Mouse (Mus musculus): ENCODE measurements around the gene Plscr3.
A peak's percentile ranks its signal among the peaks of the same experiment; 100 is the strongest.
"Not testable (repeated sequence)": the region's sequence is repeated elsewhere in the genome, so short reads cannot be mapped to it uniquely, and the experiment has no call there.

The Plscr3 gene

DNA sequence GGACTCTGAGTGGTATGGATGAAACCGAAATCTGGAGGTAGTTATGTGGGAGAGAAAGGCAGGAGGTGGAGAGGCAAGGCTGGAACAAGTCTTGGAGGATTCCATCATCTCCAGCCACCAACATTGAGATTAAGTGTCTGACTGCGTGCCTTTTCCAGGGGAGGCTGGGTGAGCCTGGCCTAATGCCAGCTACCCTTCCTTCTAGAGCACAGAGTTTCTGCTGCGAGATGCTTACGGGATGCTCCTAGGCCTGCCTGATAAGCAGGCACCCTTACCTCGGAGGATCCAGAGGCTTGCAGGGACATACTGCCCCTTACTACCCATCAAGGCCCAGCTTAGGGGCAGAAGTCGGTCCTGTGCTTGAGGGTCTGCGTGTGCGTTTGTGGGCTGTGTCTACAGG lies 12.6 kb upstream of the Plscr3 start:
- no peak for DNase-seq (ENCODE audit: low spot score)

DNA sequence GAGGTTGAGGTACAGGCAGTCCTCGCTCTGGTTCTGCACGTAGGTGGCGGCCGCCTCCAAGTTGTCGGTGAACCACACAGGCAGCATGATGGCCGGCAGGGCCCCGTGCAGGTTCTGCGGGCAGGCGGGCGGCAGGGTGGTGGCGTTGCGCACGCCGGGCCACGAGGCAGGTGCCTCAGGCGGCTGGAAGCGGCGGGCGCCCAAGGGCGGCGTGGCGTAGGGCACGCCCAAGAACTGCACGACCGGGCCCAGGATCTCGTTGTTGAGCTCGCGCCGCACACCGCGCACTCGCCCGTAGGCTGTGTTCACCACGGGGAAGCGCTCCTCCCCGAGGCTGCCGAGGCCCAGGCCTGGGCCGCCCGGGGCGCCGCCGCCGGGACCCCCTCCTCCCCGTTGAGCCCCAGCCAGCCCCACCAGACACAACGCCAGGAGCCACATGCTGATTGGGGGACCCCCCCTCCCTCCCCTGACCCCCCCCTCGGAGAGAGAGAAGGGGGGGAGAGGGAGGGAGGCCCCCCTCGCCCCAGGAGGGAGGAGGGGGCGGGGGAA lies 12.1 kb upstream of the Plscr3 start:
- no peak for DNase-seq (ENCODE audit: low spot score)

DNA sequence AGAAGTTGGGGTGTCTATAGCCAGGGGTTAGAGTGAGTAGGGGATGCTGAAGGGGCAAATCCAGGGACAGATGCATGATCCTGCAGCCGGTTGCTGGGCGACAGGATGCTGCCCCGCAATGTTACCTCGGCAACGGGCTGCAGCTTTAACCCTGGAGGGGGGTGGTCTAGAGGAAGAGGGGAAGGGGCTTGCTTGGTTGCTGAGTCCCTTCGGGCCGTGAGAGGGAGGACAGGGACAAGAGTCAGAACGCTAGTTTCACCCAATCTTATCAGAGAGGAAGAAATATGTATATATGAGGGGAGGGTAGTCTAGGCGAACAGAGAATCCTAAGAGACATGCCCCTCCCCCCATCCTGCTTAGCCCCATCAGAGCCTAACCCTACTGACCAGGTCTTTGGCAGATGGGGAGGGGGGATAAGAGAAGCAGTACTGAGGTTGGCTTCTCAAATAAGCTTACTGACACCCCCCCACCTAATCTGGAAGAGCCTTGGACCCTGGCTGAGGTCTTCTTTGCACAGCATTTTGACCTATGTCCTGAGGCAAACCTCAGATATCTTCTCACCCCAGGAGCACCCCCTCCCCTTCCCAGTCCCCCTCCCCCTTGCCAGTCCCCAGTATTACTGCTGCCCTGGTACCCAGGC lies 10.7 kb upstream of the Plscr3 start:
- no peak for DNase-seq (ENCODE audit: low spot score)

DNA sequence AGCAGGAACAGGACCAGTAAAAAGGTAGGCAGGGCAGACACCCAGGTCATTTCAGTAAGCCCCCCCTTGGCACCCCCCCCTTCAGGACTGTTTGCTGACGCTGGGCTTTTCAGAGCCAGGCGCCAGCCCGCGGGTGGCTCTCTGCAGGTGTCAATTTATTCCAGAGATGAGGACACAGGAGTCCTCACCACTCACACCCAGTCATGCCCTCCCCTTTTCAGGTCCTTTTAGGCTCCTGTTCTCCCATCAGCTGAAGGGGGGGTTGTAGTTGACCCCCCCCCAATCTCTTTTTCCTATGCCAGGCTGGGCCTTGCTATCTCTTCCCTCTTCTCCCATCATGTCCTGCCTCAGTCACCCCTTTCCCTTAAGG lies 10.2 kb upstream of the Plscr3 start:
- no peak for DNase-seq (ENCODE audit: low spot score)

DNA sequence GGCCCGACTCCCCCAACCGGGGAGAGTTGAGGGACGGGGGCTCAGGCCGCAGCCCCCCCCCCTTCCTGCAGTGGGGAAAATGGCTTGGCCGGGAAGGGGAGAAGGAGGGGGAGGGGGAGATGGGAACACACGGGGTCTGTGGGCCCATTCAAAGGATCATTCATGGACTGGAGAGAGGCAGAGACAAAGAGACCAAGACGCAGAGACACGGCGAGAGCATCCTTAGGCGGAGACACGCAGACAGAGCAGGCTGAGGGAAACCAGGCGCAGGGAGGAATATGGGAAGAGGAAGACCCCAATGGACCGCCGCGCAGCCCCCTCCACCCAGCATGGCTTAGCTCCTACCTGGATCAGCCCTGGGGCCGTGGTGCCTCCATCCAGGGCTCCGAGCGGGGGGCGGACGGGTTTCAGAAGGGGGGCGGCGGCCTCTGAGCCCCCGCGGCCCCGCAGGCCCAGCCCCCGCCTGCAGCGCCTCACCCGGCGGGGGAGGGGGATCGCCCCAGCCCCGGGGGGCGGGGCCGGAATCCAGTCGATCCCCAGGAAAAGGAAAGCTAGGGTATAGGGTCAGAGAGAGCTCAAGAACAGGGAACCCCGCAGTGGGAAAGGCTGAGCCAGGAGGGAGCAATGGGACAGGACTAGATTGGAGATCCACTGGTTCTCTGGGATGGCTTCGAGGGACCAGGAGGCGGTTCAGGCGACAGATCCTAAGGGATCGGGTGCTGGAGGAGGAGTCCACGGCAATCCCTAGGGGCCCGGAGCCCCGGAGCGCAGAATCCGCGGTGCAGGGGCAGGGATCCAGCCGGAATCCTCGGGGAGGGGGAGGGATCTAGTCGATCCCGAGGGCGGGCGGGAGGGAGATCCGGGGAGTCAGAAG lies 9.2 kb upstream of the Plscr3 start:
- DNase-seq (ENCODE audit: low spot score) = no peak

DNA sequence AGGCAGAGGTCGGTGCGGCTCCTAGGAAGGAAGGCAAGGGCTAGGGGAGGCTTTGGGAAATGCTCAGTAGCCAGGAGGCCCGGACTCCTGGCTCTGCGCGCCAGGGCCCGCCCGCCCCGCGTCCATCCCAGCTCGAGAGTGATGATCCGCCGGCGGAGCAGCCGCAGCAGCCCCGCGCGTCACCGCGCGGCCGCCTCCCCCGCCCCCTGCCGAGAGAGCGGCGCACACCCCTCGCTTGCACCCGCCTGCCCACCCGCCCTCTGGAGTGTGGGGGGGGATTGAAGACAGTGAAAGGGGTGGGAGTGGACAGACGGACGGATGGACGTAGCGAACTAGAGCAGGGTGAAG lies 8.6 kb upstream of the Plscr3 start, which contains the start of gene Nlgn2:
TSS of gene Nlgn2 (minus strand) at position 181 of the 348 bp plus-strand sequence.
- no peak for DNase-seq (ENCODE audit: low spot score)

DNA sequence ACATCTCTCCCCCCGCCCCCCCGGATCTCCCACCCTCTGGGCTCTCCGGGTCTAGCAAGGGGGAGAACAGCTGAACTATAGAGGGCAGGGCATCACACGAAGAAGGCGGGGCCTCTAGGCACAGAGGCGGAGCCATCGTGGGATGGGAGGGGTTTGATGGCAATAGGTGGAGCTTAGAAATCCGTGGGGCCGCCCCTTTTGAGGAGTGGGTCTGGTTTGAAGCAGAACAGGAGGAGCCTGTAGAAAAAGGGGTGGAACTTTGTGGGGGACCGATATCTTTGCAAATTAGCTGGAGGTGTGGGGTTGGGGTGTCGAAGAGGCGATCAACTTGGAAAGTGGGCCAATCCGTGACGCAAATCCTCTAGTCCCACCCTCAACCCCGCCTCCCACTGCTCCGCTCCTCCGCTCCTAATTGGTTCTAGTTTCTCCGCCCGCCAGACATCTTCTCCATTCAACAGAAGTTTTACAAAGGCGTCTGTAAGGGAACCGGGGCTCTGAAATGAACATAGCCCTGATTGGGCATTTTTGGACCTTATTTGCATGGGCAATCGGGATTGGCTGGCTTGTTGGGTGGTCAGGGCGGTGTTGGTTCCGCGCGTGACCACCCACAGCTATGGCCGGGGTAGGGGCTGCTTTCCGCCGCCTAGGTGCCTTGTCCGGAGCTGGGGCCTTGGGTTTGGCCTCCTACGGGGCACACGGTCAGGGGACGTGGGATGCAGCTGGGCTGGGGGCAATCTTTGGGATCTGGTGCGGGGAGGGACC lies 8.0 kb upstream of the Plscr3 start, which contains the start of gene Tmem256:
TSS of gene Tmem256 (plus strand) at position 563 of the 762 bp plus-strand sequence.
- DNase-seq (ENCODE audit: low spot score) = peak; percentile 98

DNA sequence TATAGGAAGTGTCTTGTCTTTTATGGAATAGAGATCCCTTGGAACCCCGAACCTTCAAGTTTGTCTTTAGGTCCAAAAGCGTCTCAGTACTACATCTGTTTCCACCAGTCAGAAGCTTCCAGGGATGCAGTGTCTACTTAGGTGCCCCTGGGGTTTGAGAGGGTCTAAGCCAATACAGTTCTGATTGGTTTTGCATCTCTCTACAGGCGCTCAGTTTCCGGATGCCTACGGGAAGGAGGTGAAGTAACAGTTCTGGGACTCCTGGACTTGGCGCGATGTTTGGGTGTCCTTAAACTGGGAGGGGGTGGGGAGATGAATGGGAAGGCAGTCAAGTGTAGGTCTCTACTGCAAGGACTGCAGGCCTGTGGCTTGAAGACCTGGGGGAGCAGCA lies 7.5 kb upstream of the Plscr3 start:
- no peak for DNase-seq (ENCODE audit: low spot score)

DNA sequence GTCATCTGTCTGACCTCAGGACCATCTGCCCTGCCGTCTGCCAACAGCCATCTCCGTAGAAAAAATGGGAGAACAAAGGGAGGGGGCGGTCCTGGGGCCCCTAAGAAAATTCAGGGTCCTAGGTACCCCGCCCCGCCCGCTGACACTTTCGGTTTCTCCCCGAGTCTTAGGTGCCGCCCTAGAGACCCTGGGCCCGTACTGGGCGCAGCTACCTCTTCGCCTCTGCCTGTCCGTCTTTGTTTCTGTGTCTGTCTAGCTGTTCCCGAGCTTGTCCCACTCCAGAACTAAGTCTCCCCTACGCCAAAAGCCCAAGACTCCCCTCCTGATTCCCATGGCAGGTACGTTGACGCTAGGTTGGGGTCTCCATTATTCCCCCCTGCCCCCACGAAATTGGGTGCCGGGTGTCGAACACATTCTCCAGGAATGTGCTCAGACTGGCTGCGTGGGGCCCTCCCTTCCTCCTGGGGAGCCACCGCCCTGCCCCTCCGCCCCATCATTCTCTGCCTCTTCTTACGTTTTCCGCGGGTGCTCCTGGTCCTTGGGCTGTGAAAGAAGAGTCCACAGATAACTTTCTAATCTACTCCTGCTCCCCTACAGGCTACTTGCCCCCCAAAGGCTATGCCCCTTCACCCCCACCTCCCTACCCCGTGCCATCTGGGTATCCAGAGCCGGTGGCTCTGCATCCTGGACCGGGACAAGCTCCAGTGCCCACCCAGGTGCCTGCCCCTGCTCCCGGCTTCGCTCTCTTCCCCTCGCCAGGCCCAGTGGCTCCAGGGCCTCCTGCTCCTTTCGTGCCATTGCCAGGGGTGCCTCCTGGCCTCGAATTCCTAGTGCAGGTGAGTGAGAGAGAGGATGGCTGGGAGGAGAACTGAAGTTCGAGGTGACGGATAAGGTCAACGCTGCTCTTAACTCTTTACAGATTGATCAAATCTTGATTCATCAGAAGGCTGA lies 837 bp downstream of the Plscr3 start:
- no peak for DNase-seq (ENCODE audit: low spot score)

DNA sequence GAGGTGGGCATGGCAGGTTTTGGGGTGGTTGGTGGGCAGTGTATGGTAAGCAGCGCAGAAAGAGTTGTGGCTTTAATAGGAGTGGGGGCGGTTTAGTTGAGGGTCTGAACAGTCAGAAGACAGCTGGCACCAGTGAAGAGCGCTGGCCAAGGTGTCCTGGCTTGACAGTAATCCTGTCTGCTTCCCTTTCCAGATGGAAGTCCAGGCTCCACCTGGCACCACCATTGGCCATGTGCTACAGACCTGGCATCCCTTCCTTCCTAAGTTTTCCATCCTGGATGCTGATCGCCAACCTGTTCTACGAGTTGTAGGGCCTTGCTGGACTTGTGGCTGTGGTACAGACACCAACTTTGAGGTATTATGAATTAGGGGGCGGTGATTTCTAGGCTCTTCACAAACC lies 1.8 kb downstream of the Plscr3 start:
- no peak for DNase-seq (ENCODE audit: low spot score)

DNA sequence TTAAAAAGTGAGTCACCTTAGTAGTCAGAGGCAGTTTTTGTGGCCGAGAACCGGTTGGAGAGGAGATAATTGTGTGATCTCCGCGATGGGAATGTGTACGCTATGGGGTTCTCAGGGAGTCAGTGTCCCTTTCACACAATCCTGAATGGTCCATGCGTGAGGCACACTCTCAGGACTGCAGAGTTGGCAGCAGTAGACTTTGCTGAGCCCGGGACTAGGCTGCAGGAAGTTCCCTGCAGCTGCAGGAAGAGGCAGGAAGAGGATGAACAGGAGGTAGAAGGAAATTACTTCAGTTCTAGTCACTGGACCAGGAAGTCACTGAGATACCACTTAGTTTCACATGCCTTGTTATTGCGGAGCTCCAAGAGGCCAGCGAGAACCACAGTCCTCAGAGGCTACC lies 3.0 kb downstream of the Plscr3 start:
- DNase-seq (ENCODE audit: low spot score) = no peak

DNA sequence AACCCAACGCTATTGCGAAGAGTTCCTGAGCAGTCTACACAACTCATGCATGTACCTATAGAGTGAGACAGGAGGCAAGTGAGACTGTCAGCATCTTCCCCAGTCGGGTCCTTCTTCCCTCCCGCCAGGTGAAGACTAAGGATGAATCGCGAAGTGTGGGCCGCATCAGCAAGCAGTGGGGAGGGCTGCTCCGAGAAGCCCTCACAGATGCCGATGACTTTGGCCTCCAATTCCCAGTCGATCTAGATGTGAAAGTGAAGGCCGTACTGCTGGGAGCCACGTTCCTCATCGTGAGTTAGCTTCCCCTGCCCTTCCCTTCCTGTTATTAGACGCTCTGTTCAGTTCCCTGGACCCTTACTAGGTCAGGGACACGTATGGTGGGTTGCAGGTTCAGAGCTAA lies 3.7 kb downstream of the Plscr3 start:
- DNase-seq (ENCODE audit: low spot score) = no peak

DNA sequence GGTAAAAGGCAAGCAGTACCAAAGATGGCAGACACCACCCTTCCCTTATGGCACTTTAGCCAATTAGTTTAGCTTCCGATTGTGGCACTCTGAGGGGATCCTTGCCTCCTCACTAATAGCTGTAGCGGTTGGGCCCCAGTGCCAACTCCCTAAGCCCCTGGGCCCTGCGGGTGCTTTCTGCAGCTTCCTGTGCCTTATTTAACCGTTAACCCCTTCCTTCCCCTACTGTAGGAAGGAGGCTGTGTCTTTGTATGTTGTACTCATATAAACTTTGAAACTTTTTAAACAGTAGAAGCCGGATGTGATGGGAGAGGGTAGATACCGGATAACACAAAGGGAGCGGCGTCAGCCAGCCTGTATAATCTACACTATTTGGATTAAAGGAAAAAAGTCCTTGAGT lies 4.6 kb downstream of the Plscr3 start:
- DNase-seq (ENCODE audit: low spot score) = no peak

DNA sequence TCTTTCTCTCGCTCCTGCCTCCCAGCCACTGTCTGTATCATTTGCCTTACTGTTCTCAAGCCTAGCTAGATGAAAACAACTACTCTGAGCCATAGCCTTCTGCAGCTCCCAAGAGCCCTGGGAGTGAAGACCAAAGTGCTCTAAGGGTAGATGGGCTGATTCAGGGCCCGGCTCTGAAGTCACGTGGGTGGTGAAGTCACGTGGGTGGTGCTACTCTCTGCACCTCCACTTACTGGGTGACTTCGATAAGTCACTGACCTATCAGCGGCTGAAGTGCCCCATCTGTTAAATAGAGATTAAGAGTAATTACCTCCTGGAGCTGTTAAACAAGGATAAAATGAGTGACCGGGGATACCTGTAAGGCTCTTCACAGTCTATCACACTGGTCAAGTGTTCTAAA lies 7.8 kb downstream of the Plscr3 start:
- no peak for DNase-seq (ENCODE audit: low spot score)

DNA sequence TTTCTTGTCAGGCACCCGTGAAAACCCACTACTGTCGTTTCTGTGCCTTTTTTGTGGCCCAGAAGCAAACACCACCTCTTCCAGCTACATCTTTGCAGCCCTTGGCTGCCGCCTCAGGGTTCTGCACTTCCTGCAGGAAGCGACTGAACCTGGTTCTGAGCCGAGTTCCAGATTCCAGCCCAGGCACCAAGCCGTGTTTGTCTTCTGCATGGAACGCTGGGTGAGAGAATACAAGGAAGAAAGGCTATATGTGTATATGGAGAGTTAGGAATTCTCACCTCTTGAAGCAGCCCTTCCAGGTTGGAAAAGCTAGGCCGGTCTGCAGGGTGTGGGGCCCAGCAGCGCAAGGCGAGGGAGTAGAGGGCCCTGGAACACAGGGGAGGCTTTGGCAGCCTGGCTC lies 8.5 kb downstream of the Plscr3 start:
- no peak for DNase-seq (ENCODE audit: low spot score)

DNA sequence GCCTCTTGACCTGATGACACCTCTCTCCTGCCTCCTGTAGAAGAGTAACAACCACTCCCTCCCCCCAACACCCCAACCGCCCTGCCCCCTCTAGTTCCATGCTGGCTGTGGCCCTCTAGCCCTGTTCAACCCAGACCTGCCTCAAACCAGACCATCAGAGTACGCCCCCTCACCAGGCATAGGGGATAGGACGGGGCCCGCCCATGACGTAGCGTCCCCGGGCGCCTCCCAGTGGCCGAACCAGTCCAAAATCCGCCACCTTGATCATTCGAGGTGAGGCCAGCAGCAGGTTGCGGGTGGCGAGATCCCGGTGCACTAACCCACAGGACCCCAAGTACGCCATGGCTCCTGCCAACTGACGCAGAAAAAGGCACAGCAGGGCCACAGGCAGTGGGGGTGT lies 9.2 kb downstream of the Plscr3 start:
- DNase-seq (ENCODE audit: low spot score) = no peak

DNA sequence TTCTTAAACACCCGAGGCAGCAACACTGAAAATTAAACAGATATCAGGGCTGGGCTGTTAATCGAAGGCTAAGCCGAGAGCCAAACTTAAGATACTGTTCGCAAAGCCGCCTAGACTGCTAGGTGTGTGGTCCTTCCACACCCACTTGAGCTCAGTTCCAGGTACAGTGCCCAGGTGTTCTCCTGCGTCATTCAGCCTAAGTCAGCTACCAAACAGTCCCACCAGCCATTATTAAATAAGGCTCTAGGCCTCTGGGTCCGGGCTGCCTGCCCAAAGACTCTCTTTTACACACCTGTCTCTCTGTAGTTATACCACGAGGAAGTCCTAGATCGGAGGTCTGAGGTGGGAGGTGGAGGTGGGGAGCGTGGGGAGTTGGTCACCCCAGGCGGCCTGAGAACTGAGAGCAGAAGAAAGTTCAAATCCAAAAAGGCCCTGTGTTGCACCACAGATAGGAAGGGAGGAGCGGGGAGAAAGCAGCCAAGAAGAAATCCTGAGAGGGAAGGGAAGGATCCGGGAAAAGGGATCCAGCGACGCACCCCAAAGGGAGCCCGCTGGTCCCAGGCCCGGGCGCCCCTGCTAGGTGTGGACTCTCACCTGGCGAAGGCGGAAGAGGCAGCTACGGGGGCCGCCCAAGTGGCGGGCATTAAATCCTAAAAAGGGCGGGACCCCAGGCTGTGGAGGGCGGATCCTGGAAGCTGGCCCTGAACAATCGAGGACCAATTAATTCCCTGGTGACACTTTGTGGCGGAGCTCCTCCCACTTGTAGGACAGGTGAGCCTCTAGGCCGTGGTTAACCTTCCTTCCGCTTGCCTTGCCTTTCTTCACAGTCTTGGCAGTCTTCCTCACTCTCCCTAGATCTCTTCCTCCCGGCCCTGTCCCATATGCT lies 12.2 kb downstream of the Plscr3 start, which contains the start of gene Tnk1:
TSS of gene Tnk1 (minus strand) at position 618 of the 886 bp plus-strand sequence.
- DNase-seq (ENCODE audit: low spot score) = no peak

DNA sequence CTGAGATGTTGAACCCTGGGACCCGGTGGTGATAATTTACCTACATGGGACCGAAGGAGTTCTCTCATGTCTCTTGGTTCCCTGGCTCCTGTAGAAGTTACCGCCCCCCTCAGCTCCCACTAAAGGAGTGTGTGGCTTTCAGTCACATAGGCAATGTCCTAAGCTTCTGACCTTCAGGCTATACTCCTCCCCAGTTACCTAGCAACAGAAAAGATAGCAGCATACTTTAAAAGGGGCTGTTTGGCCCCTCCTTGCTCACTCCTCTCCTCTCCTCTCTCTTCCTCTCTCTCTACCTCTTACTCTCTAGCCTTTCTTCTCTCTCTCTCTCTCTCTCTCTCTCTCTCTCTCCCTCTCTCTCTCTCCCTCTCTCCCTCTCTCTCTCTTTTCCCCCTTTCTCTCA lies 17.6 kb downstream of the Plscr3 start:
- not testable (repeated sequence) for DNase-seq (ENCODE audit: low spot score)

DNA sequence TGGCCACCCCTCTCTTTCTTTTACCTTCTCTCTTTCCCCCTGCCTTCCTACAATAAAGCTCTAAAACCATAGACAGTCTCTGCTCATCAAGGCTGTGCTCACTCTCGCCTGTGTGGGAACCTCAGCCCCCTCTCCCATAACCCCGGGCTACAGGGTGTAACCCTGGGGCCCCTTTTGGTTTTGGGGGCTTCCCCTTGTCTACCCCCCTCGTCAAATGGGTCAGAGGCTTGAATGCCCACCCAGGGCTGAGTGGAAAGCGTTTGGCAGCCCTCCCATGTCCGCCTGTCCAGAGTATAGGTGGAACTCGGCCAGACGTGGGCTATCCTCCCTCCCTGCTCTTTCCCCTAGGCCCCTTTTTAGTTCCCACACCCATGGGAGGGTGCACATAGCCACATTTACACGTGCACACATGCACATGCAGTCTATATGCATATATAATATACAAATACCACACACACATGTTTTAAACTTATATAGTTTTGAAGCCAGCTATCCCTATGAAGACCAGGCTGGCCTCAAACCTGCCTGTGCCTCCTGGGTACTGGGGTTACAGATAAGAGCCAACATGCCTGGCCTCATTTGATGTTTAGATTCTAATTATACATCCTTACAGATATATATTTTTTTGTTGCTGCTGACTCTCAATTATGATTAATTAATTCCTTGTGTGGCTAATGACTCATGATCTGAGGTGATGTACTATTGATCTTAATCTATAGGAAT lies 18.1 kb downstream of the Plscr3 start:
- DNase-seq (ENCODE audit: low spot score) = no peak

DNA sequence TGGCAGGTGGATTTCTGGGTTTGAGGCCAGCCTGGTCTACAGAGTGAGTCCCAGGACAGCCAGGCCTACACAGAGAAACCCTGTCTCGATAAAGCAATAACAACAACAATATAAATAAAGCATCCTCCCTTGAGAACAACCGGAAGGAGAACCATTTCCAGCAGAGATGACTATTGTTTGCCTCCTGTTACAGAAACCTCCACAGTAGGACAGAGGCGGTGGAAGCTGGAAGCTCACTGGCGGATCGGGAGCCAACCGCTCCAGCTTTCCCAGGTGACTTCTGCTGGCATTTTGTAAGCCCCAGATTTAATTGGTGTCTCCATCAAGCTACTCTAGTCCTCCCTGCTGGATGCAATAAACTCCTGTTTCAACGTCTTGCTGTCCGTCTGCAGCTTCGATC lies 19.4 kb downstream of the Plscr3 start:
- DNase-seq (ENCODE audit: low spot score) = no peak
